Mouse (Mus musculus): Measurements from ENCODE around the gene Tigit. TPM values are rescaled to one million over a fixed set of nuclear protein-coding genes. Genes with fewer than 3 reads are reported as not detected.

The Tigit gene
- total and polyA plus RNA-seq, 3 experiments, result not detected

DNA sequence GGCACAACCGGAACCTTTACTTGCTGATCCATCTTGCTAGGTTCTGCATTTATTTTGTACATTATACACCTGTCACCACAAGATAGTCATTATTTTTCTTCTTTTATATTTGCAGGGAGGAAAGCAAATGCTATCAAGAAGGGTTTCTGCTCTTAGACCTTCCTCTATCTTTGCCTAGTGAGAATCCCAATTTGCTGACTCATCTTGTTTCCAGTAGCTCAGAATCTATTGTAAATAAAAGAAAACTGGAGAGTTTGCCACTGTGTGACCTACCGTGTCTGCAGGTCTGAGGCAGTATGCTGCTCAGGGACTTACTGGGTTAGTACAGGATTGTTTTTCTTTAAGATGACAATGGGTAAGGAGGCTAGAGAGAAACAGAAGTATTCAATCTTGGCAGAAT, 24.0 kb upstream of the Tigit start:
- H3K36me3 ChIP-seq (replicated peaks), result no peaks in the 10 kb centered on the region
- H3K4me1 ChIP-seq (ENCODE audit: insufficient read depth, low read depth, low read length), result no peaks in the 10 kb centered on the region
- TF ChIP-seq CTCF (IDR thresholded peaks at IDR 0.05; ENCODE audit: low read depth, low read length), result no peak
- ATAC-seq (ENCODE audit: extremely low read depth, insufficient number of reproducible peaks, low FRiP score, poor library complexity, severe bottlenecking) (no peak), DNase-seq (ENCODE audit: low spot score) (no peak)
- H3K9me3 ChIP-seq (replicated peaks), result no peaks in the 10 kb centered on the region
- no peak overlapping the region for H3K4me3 ChIP-seq (ENCODE audit: low read depth, low read length)
- H3K27me3 ChIP-seq (ENCODE audit: insufficient read depth, low read length), result no peaks in the 10 kb centered on the region

DNA sequence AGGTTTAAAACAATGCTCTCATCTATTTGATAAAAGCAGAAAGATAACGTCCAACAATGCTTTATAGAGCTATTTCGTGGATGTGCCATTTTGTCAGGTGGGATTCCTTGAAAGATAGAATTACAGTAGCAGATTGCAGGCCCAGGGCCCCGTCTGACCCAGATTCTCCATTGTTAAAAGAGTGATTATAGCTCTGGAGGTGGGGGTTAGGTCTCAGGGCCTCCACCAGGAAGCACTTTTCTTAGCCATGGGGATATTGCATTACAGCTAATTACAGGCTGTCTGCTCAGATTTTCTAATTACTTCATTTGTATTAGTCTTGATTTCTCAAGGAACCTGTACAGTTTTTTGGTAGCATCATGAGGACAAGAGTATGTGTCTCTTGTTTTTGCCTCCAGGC, 10.5 kb upstream of the Tigit start:
- Histone ChIP-seq H3K9me3 (replicated peaks) (no peaks in the 10 kb centered on the region), H3K36me3 (replicated peaks) (no peaks in the 10 kb centered on the region), H3K27me3 (ENCODE audit: insufficient read depth, low read length) (no peaks in the 10 kb centered on the region), H3K4me1 (ENCODE audit: insufficient read depth, low read depth, low read length) (no peaks in the 10 kb centered on the region), H3K4me3 (ENCODE audit: low read depth, low read length) (no peak overlapping the region)
- DNase-seq (ENCODE audit: low spot score) (no peak), ATAC-seq (ENCODE audit: extremely low read depth, insufficient number of reproducible peaks, low FRiP score, poor library complexity, severe bottlenecking) (no peak)
- TF ChIP-seq CTCF (IDR thresholded peaks at IDR 0.05; ENCODE audit: low read depth, low read length) (no peak), GATA2 (IDR thresholded peaks at IDR 0.05; ENCODE audit: borderline replicate concordance, low read depth, low read length) (no peak)

DNA sequence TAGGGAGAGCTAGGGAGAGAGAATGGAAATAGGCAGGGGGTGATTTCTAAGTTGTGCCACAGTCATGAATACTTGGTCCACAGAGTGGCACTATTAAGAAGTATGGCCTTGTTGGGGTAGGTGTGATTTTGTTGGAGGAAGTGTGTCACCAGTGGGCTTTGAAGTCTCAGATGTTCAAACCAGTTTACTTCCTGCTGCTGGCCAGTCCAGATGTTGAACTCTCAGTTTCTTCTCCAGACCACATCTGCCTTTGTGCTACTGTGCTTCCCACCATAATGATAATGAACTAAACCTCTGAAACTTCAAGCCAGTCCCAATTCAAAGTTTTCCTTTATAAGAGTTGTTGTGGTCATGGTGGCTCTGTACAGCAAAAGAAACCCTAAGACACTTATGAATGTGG, 8.8 kb upstream of the Tigit start:
- no peak for TF ChIP-seq GATA1 (IDR thresholded peaks at IDR 0.05; ENCODE audit: borderline replicate concordance, low read length)
- no peak for TF ChIP-seq POLR2AphosphoS5 (IDR thresholded peaks at IDR 0.05; ENCODE audit: insufficient replicate concordance, low read depth, low read length)
- no peak for TF ChIP-seq CTCF (IDR thresholded peaks at IDR 0.05; ENCODE audit: low read depth, low read length)
- no peak for TF ChIP-seq GATA2 (IDR thresholded peaks at IDR 0.05; ENCODE audit: borderline replicate concordance, low read depth, low read length)
- no peaks in the 10 kb centered on the region for H3K4me1 ChIP-seq (ENCODE audit: insufficient read depth, low read depth, low read length)
- H3K36me3 ChIP-seq (replicated peaks), result no peaks in the 10 kb centered on the region
- H3K4me3 ChIP-seq (ENCODE audit: low read depth, low read length), result no peak overlapping the region
- ATAC-seq (ENCODE audit: extremely low read depth, insufficient number of reproducible peaks, low FRiP score, poor library complexity, severe bottlenecking), result no peak
- DNase-seq (ENCODE audit: low spot score), result no peak
- no peaks in the 10 kb centered on the region for H3K27me3 ChIP-seq (ENCODE audit: insufficient read depth, low read length)
- no peaks in the 10 kb centered on the region for H3K9me3 ChIP-seq (replicated peaks)

DNA sequence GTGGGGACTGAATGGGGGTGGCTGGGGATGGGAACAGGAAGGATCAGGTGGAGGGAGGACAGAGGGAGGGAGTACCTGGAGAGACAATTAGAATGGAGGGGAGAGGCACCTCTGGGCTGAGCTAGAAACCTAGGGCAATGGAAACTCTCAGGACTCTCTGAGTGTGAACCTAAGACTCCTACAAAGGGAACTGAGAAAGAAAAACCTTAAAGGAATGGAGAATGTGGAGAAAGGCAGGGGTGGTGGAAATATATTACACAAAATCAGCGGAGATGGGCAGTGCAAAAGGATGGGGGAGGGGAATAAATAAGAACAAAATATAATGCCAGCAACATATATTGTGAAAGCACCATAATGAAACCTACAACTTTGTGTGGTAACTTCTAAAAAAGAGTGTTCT, 8.0 kb upstream of the Tigit start:
- no peaks in the 10 kb centered on the region for H3K9me3 ChIP-seq (replicated peaks)
- H3K4me3 ChIP-seq (ENCODE audit: low read depth, low read length), result no peak overlapping the region
- ATAC-seq (ENCODE audit: extremely low read depth, insufficient number of reproducible peaks, low FRiP score, poor library complexity, severe bottlenecking), result no peak
- H3K4me1 ChIP-seq (ENCODE audit: insufficient read depth, low read depth, low read length), result no peaks in the 10 kb centered on the region
- H3K27me3 ChIP-seq (ENCODE audit: insufficient read depth, low read length), result no peaks in the 10 kb centered on the region
- TF ChIP-seq TAL1 (conservative IDR thresholded peaks at IDR 0.05; ENCODE audit: low read depth, low read length), result no peak
- no peak for TF ChIP-seq CTCF (IDR thresholded peaks at IDR 0.05; ENCODE audit: low read depth, low read length)
- no peak for TF ChIP-seq GATA2 (IDR thresholded peaks at IDR 0.05; ENCODE audit: borderline replicate concordance, low read depth, low read length)
- TF ChIP-seq POLR2AphosphoS5 (IDR thresholded peaks at IDR 0.05; ENCODE audit: insufficient replicate concordance, low read depth, low read length), result no peak
- no peak for TF ChIP-seq GATA1 (IDR thresholded peaks at IDR 0.05; ENCODE audit: borderline replicate concordance, low read length)
- H3K36me3 ChIP-seq (replicated peaks), result no peaks in the 10 kb centered on the region
- DNase-seq (ENCODE audit: low spot score), result no peak

DNA sequence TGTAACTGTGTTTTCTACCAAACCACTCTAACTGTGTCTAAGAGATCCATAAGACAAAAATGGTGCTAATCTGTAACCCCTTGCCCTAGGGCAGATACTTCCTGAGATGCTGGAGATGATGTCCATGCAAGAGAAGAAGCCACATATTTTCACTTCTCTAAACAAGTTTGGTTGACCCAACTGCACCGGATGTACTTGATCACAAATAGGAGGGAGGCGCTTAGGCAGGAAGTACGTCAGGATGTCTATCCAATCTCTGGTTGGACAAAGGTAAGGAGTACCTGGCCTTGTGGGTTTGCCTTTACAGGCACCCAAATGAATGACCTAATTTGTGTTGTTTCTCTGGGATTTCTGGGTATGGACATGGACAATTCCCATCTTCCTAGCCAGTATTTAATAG, 4.3 kb upstream of the Tigit start:
- 0 out of 2 replicates have a peak, but pooled peaks cover 2% of the 10 kb centered on the region for H3K27me3 ChIP-seq (ENCODE audit: insufficient read depth, low read length)
- no peaks in the 10 kb centered on the region for H3K9me3 ChIP-seq (replicated peaks)
- DNase-seq (ENCODE audit: low spot score), result no peak
- no peak overlapping the region for H3K4me3 ChIP-seq (ENCODE audit: low read depth, low read length)
- H3K36me3 ChIP-seq (replicated peaks), result no peaks in the 10 kb centered on the region
- no peak for ATAC-seq (ENCODE audit: extremely low read depth, insufficient number of reproducible peaks, low FRiP score, poor library complexity, severe bottlenecking)
- no peaks in the 10 kb centered on the region for H3K4me1 ChIP-seq (ENCODE audit: insufficient read depth, low read depth, low read length)
- TF ChIP-seq POLR2AphosphoS5 (IDR thresholded peaks at IDR 0.05; ENCODE audit: insufficient replicate concordance, low read depth, low read length), result no peak
- no peak for TF ChIP-seq GATA1 (IDR thresholded peaks at IDR 0.05; ENCODE audit: borderline replicate concordance, low read length)
- no peak for TF ChIP-seq TAL1 (conservative IDR thresholded peaks at IDR 0.05; ENCODE audit: low read depth, low read length)
- no peak for TF ChIP-seq CTCF (IDR thresholded peaks at IDR 0.05; ENCODE audit: low read depth, low read length)

DNA sequence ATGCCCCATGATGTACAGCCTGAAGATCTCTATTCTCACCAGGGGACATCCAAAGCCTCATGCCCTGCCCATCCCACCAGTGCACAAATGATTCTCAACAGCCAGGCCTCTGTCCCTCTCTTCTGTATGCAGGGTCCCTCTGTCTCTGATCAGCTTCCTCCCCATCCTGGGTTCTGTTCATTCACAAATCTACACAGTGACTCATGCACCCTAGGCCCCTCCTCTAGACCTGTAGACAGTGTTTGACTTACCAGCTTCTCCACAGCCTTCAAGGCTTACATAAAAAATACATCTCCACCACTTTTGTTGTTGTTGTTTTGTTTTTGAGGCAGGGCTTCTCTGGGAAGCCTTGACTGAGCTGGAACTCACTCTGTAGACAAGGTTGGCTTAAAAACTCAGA, 915 bp upstream of the Tigit start:
- H3K4me1 ChIP-seq (ENCODE audit: insufficient read depth, low read depth, low read length), result no peaks in the 10 kb centered on the region
- H3K9me3 ChIP-seq (replicated peaks), result no peaks in the 10 kb centered on the region
- DNase-seq (ENCODE audit: low spot score) (no peak), ATAC-seq (ENCODE audit: extremely low read depth, insufficient number of reproducible peaks, low FRiP score, poor library complexity, severe bottlenecking) (no peak)
- no peaks in the 10 kb centered on the region for H3K36me3 ChIP-seq (replicated peaks)
- H3K27me3 ChIP-seq (ENCODE audit: insufficient read depth, low read length), result 0 out of 2 replicates have a peak, but pooled peaks cover 2% of the 10 kb centered on the region
- H3K4me3 ChIP-seq (ENCODE audit: low read depth, low read length), result no peak overlapping the region
- TF ChIP-seq POLR2AphosphoS5 (IDR thresholded peaks at IDR 0.05; ENCODE audit: insufficient replicate concordance, low read depth, low read length) (no peak), GATA1 (IDR thresholded peaks at IDR 0.05; ENCODE audit: borderline replicate concordance, low read length) (no peak), CTCF (IDR thresholded peaks at IDR 0.05; ENCODE audit: low read depth, low read length) (no peak), GATA2 (IDR thresholded peaks at IDR 0.05; ENCODE audit: borderline replicate concordance, low read depth, low read length) (no peak), TAL1 (conservative IDR thresholded peaks at IDR 0.05; ENCODE audit: low read depth, low read length) (no peak)
